Mouse (Mus musculus): ENCODE data around the gene Srrd.

The Srrd gene

DNA sequence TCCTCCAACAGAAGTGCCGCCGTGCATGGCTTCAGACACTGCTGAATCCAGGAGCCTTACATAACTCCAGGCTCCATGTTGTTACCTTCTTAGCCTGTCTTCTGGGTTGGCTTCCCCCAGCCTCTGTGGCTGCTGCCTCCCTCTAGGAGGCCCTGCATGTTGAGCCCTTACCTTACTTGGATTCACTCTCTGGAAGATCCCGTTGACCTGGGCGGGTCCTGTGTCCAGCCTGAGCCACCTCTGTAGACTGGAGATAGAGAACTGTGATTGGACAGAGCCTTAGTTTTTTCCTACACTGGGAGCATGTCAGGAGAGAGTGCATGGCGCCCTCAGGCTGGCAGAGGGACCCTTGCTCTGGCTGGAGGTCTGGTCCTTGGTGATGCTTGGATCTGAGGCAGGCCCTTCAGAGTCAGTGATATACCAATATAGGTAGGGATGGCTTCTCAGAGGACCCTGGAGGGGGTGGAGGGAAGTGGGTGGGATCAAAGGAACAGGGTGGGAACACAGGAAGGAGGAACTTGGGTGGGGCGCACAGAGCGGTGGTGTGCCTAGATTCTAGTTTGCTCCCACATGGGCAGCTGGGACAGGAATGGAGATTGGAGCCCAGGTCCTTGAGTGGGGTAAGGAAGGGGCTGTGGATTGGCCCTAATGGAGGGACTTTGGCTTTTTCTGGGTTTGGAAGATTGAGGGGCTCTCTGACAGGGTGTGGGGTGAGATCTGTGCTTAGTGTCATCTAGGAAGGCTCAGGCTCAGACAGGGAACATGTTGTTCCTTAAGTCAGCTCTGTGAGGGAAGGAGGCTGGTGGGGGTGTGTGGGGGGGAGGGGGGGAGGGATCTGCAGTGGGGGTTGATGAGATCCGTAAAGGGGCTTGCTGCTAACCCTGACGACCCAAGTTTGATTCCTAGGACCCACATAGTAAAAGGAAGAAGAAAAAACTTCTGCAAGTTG is 54.4 kb downstream of the Srrd start:
- DNase-seq (ENCODE audit: low spot score): no peak

GRCm38 (mm10) chr5:112287652-112288051 is 55.2 kb downstream of the Srrd start:
- DNase-seq (ENCODE audit: low spot score): no peak

Measured in urinary bladder, postnatal 25 days (tissue).